Mouse (Mus musculus) CD8-positive naive resting alpha-beta T cell, adult 2 months (primary cell): Measurements from ENCODE around the gene Arl4c.
A peak's percentile ranks its signal among the peaks of the same experiment; 100 is the strongest.
"Not testable (repeated sequence)": the region's sequence is repeated elsewhere in the genome, so short reads cannot be mapped to it uniquely, and the experiment has no call there.

Source experiments
- DNase-seq, 2 experiments: peaks; one replicate each; pipeline ENCODE4 v3.0.0; 2022; ENCODE audit warnings: low read depth in 2 of 2, low spot score in 2 of 2

The Arl4c gene

GRCm38 (mm10) chr1:88656096-88656480 is 45.9 kb downstream of the Arl4c start:
- DNase-seq: peak; percentile 40 to 55

- peak in 1 of 2 experiments; percentile 45 for DNase-seq
Measured at GRCm38 (mm10) chr1:88655473-88656095, 46.4 kb downstream of the Arl4c start.

- DNase-seq: peak; percentile 82 to 87
Measured at GRCm38 (mm10) chr1:88654521-88655472, 47.2 kb downstream of the Arl4c start.

- DNase-seq: no peak
Measured at GRCm38 (mm10) chr1:88653614-88654520, 48.2 kb downstream of the Arl4c start.

GRCm38 (mm10) chr1:88652682-88653081 is 49.3 kb downstream of the Arl4c start:
- DNase-seq: no peak

- no peak for DNase-seq
Measured at GRCm38 (mm10) chr1:88651668-88652067, 50.4 kb downstream of the Arl4c start.

GRCm38 (mm10) chr1:88648742-88649141 is 53.3 kb downstream of the Arl4c start:
- DNase-seq: no peak

GRCm38 (mm10) chr1:88645599-88646119 is 56.4 kb downstream of the Arl4c start:
- DNase-seq: no peak

- DNase-seq: peak; percentile 54 to 61
Measured at GRCm38 (mm10) chr1:88644417-88644816, 57.6 kb downstream of the Arl4c start.

- DNase-seq: no peak
Measured at GRCm38 (mm10) chr1:88643181-88643823, 58.7 kb downstream of the Arl4c start.

- DNase-seq: no peak
Measured at GRCm38 (mm10) chr1:88642735-88643134, 59.3 kb downstream of the Arl4c start.

- DNase-seq: no peak
Measured at GRCm38 (mm10) chr1:88641678-88642215, 60.3 kb downstream of the Arl4c start.

- no peak for DNase-seq
Measured at GRCm38 (mm10) chr1:88641194-88641593, 60.8 kb downstream of the Arl4c start.

GRCm38 (mm10) chr1:88639432-88640281 is 62.4 kb downstream of the Arl4c start:
- no peak for DNase-seq

- peak in 1 of 2 experiments; percentile 49 for DNase-seq
Measured at GRCm38 (mm10) chr1:88638622-88639021, 63.4 kb downstream of the Arl4c start.

GRCm38 (mm10) chr1:88636579-88637161 is 65.4 kb downstream of the Arl4c start:
- not testable (repeated sequence) for DNase-seq

GRCm38 (mm10) chr1:88635659-88636058 is 66.4 kb downstream of the Arl4c start:
- no peak for DNase-seq

GRCm38 (mm10) chr1:88632851-88633250 is 69.2 kb downstream of the Arl4c start:
- DNase-seq: no peak

GRCm38 (mm10) chr1:88629966-88630488 is 72.0 kb downstream of the Arl4c start:
- DNase-seq: no peak
